Mouse (Mus musculus): ENCODE data around the gene Elp4.

Elp4 gene

GRCm38 (mm10) chr2:105903896-105904756, at the start of gene Elp4, which contains the start of gene Immp1l:
Gene Elp4 (minus strand): TSS chr2:105904564.
Gene Immp1l (plus strand): TSS chr2:105904638.
- peak; percentile 99 for DNase-seq (ENCODE audit: low spot score)

GRCm38 (mm10) chr2:105953862-105954261, 49.5 kb upstream of the Elp4 start:
- no peak for DNase-seq (ENCODE audit: low spot score)

GRCm38 (mm10) chr2:105951350-105951940, 47.1 kb upstream of the Elp4 start:
- DNase-seq (ENCODE audit: low spot score) = no peak

- no peak for DNase-seq (ENCODE audit: low spot score)
Measured at GRCm38 (mm10) chr2:105950131-105950530, 45.8 kb upstream of the Elp4 start.

- DNase-seq (ENCODE audit: low spot score) = no peak
Measured at GRCm38 (mm10) chr2:105917623-105918346, 13.4 kb upstream of the Elp4 start.

GRCm38 (mm10) chr2:105916671-105917070, 12.3 kb upstream of the Elp4 start:
- no peak for DNase-seq (ENCODE audit: low spot score)

GRCm38 (mm10) chr2:105913655-105914366, 9.4 kb upstream of the Elp4 start:
- peak; percentile 11 for DNase-seq (ENCODE audit: low spot score)

GRCm38 (mm10) chr2:105910611-105911010, 6.2 kb upstream of the Elp4 start:
- no peak for DNase-seq (ENCODE audit: low spot score)

- DNase-seq (ENCODE audit: low spot score) = peak; percentile 36
Measured at GRCm38 (mm10) chr2:105908351-105908750, 4.0 kb upstream of the Elp4 start.

- DNase-seq (ENCODE audit: low spot score) = no peak
Measured at GRCm38 (mm10) chr2:105904757-105905146, 388 bp upstream of the Elp4 start.

GRCm38 (mm10) chr2:105890816-105891215, 13.5 kb downstream of the Elp4 start:
- DNase-seq (ENCODE audit: low spot score) = no peak

GRCm38 (mm10) chr2:105873403-105873802, 31.0 kb downstream of the Elp4 start:
- DNase-seq (ENCODE audit: low spot score) = no peak

- no peak for DNase-seq (ENCODE audit: low spot score)
Measured at GRCm38 (mm10) chr2:105854740-105855139, 49.6 kb downstream of the Elp4 start.

GRCm38 (mm10) chr2:105852971-105853370, 51.4 kb downstream of the Elp4 start:
- no peak for DNase-seq (ENCODE audit: low spot score)

GRCm38 (mm10) chr2:105851714-105852293, 52.6 kb downstream of the Elp4 start:
- DNase-seq (ENCODE audit: low spot score) = no peak

- DNase-seq (ENCODE audit: low spot score) = no peak
Measured at GRCm38 (mm10) chr2:105843151-105843550, 61.2 kb downstream of the Elp4 start.

GRCm38 (mm10) chr2:105817965-105818364, 86.4 kb downstream of the Elp4 start:
- DNase-seq (ENCODE audit: low spot score) = no peak

GRCm38 (mm10) chr2:105815170-105815569, 89.2 kb downstream of the Elp4 start:
- no peak for DNase-seq (ENCODE audit: low spot score)

GRCm38 (mm10) chr2:105813041-105813440, 91.3 kb downstream of the Elp4 start:
- DNase-seq (ENCODE audit: low spot score) = no peak

- DNase-seq (ENCODE audit: low spot score) = no peak
Measured at GRCm38 (mm10) chr2:105810286-105810685, 94.1 kb downstream of the Elp4 start.

GRCm38 (mm10) chr2:105806571-105806970, 97.8 kb downstream of the Elp4 start:
- no peak for DNase-seq (ENCODE audit: low spot score)

GRCm38 (mm10) chr2:105806047-105806446, 98.3 kb downstream of the Elp4 start:
- no peak for DNase-seq (ENCODE audit: low spot score)

Data from embryo, embryonic 10.5 days (tissue).